Mouse (Mus musculus) heart, embryonic 15.5 days (tissue): ENCODE data around the gene 4930539E08Rik. TPM values are rescaled to one million over a fixed set of nuclear protein-coding genes. Genes with fewer than 3 reads are reported as not detected.

Experiments
- ATAC-seq: fragments of 200-750 bp; cut with Nextera tagmentation; replicated peaks from 2 replicates; pipeline ENCODE4 v1.8.0; 2017; ENCODE audit warnings: low read depth, moderate TSS enrichment; ENCODE audit not compliant: insufficient number of reproducible peaks, insufficient read depth, low FRiP score
- H3K27ac ChIP-seq: fragments of 300-500 bp; sonication (generic); 2 replicates; pipeline ENCODE4 v1.5.1; 2015; ENCODE audit warnings: mild to moderate bottlenecking, inconsistent platforms
- H3K27me3 ChIP-seq: fragments of 300-500 bp; sonication (generic); 2 replicates; pipeline ENCODE4 v1.6.1; 2015; ENCODE audit warnings: inconsistent platforms
- H3K36me3 ChIP-seq: fragments of 300-500 bp; sonication (generic); 2 replicates; pipeline ENCODE4 v1.6.1; 2015; ENCODE audit warnings: mild to moderate bottlenecking, inconsistent platforms
- H3K4me1 ChIP-seq: fragments of 300-500 bp; sonication (generic); replicated peaks from 2 replicates; pipeline ENCODE4 v1.6.1; 2015; ENCODE audit warnings: inconsistent platforms
- H3K4me2 ChIP-seq: fragments of 300-500 bp; sonication (generic); 2 replicates; pipeline ENCODE4 v1.6.1; 2015; ENCODE audit warnings: inconsistent platforms, mild to moderate bottlenecking, moderate library complexity
- H3K4me3 ChIP-seq: fragments of 300-500 bp; sonication (generic); 2 replicates; pipeline ENCODE4 v1.5.1; 2015; ENCODE audit warnings: mild to moderate bottlenecking, inconsistent platforms
- H3K9ac ChIP-seq: fragments of 300-500 bp; sonication (generic); 2 replicates; pipeline ENCODE4 v1.6.1; 2015; ENCODE audit warnings: mild to moderate bottlenecking, inconsistent platforms
- H3K9me3 ChIP-seq: fragments of 300-500 bp; sonication (generic); replicated peaks from 2 replicates; pipeline ENCODE4 v1.6.1; 2016; ENCODE audit warnings: inconsistent platforms
- WGBS: fragments of 180-500 bp; shearing (Covaris S2); methylation state at CpG from one replicate; pipeline ENCODE4 v1.1.7; 2015; ENCODE audit warnings: mixed read lengths; 5-methylcytosine and 5-hydroxymethylcytosine counted together
- polyA plus RNA-seq: library from polyadenylated mRNA; unstranded; fragments of >200 nt; fragmentation: Nextera tagmentation; extraction: Ambion mirVana; gene quantifications from 2 replicates; pipeline ENCODE4 v1.2.1, GENCODE M21; 2015

4930539E08Rik gene
- polyA plus RNA-seq, 1 experiment from 2014 or later, result 0.04 TPM

DNA sequence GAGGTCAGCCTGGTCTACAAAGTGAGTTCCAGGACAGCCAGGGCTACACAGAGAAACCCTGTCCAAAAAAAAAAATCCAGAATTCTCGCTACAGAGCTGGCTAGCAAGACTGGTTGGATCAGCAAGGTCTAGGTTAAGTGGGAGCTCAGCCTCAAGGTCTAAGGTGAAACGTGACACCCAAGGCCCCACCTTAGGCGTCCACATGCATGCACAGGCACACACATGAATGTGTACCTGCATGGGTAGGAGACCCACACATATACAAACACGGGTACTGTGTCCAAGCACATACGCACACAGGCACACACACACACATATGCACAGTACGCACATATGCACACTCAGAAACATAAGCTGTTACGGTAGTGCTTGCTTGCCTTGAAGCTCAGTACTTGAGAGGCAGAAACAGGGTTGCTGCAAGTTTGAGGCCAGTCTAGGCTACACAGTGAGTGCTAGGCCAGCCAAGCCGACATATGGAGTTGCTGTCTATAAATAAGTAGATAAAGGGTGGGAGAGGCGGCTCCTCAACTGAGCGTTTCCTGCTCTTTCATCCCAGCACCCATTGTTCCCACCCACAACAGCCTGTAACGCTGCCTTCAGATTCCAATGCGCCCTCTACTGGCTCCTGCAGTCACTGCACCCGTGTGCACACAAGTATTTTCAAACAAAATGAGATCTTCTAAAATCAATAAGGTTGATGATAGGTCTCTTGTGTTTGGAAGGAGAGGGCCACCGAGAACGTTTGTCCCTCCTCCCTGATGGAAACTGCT, 11.9 kb upstream of the 4930539E08Rik start:
- no peaks in the 10 kb centered on the region for H3K36me3 ChIP-seq
- H3K4me2 ChIP-seq, result no peak overlapping the region
- peaks cover 21% of the 10 kb centered on the region for H3K4me1 ChIP-seq
- no peak overlapping the region for H3K9ac ChIP-seq
- ATAC-seq, result no peak
- no peak overlapping the region; the same call in 1 of the 2 replicates for H3K27ac ChIP-seq
- no peak overlapping the region for H3K4me3 ChIP-seq
- H3K27me3 ChIP-seq, result no peaks in the 10 kb centered on the region
- WGBS, result 42% methylated on average over 15 of the region's 15 CpGs
- H3K9me3 ChIP-seq, result no peaks in the 10 kb centered on the region

DNA sequence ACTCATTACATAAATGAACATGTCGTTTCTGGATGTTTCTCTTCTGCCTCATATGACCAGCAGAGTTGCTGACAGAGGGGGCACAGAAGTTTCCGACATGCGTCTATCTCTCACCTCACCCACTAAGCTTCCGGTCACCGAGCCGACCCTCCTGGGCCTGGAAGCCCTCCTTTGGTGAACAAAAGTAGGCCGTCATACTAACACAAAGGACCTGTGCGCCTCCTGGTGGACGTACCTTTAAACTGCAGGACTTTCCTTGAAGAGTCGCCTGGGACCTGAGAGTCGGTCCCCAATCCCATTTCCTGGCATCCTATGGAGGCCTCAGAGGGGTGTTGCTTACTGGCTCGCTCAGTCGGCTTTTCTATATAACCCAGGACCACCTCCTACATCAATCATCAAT, 11.3 kb upstream of the 4930539E08Rik start:
- H3K4me2 ChIP-seq, result no peak overlapping the region
- no peaks in the 10 kb centered on the region for H3K27me3 ChIP-seq
- no peaks in the 10 kb centered on the region for H3K36me3 ChIP-seq
- no peak overlapping the region; the same call in 1 of the 2 replicates for H3K27ac ChIP-seq
- H3K4me1 ChIP-seq, result peaks cover 17% of the 10 kb centered on the region
- no peak for ATAC-seq
- H3K9ac ChIP-seq, result no peak overlapping the region
- no peak overlapping the region for H3K4me3 ChIP-seq
- H3K9me3 ChIP-seq, result no peaks in the 10 kb centered on the region
- 7% methylated on average over 13 of the region's 13 CpGs for WGBS

DNA sequence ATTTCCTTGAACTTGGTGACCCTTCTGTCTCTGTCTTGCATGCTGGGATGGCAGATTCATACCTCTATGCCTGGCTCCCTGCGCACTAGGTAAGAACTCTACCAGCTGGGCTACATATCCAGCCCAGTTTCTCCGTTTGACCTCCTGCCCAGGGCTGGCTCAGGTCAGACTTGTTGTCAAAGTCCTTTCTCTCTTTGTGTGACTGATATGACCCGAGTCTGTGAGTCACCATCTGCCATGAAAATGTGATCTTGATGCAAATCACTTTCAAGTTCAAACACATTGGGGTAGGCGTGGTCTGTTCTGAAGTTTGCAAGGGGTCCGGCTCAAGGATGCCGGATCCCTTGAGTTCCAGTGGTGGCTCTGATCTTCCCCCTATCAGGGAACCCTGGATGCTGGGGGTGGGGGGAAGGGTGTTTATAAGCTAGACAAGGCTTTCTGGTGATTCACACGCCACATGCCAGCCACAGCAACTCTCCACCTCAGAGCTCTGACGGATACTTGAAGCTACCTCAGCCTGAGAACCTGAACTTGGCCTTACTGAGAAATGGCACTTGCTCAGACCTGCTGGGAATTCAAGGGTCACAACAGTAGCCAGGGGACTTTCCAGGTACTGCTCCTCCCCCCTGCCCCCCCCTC, 10.0 kb upstream of the 4930539E08Rik start:
- 79% methylated on average over 8 of the region's 8 CpGs for WGBS
- no peak for ATAC-seq
- no peaks in the 10 kb centered on the region for H3K9me3 ChIP-seq

DNA sequence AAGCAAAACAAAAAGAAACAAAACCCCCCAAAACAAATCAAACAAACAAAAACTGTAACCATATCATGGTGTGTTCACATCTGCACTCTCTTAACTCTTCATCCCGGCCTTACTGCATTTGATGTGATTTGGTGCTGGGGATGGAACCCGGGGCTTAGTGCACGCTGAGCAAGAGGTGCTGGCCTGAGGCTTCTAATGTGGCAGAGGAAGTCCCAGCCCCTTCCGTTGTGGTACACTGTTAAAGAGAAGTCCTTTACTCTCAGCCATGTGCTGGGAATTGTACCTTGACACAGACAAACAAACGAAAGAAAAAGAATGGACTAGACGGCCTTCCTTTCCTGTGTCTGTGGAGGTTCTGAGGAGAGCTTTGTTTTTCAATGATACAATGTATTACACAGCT, 7.0 kb upstream of the 4930539E08Rik start:
- Histone ChIP-seq H3K4me3 (no peak overlapping the region), H3K27ac (no peak overlapping the region), H3K4me2 (no peak overlapping the region), H3K4me1 (peaks cover 8% of the 10 kb centered on the region; the same call in 1 of the 2 replicates), H3K9me3 (no peaks in the 10 kb centered on the region), H3K27me3 (no peaks in the 10 kb centered on the region), H3K9ac (no peak overlapping the region), H3K36me3 (no peaks in the 10 kb centered on the region)
- ATAC-seq, result no peak
- WGBS, result 59% methylated on average over 6 of the region's 6 CpGs

More for the DNA sequence above, 10.0 kb upstream of the 4930539E08Rik start:
- Histone ChIP-seq H3K36me3 (no peaks in the 10 kb centered on the region), H3K4me1 (peaks cover 13% of the 10 kb centered on the region), H3K9ac (no peak overlapping the region), H3K27me3 (no peaks in the 10 kb centered on the region), H3K4me3 (no peak overlapping the region), H3K4me2 (no peak overlapping the region), H3K27ac (no peak overlapping the region)

DNA sequence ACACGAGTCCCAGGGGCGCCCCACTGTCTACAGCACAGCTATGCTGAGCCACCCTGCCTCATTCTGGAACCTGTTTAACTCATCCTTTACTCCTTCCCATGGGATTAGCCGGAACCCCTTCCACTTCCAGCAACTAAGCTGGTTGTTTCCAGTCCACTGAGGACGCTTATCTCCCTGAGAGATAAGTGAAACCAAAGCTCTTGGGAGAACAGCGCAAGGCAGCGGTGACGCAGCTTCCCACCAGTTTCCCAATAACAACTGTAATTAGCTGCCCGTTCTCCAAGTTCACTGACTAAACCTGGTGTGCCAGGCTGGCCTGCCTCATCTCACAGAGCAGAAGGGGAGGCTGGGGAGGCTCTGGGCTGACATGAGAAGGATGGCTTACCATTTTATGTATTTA, 6.0 kb upstream of the 4930539E08Rik start:
- Histone ChIP-seq H3K4me3 (no peak overlapping the region), H3K4me2 (peak overlapping the region; percentile 32; the same call in 1 of the 2 replicates), H3K27me3 (no peaks in the 10 kb centered on the region), H3K9me3 (no peaks in the 10 kb centered on the region), H3K9ac (no peak overlapping the region), H3K36me3 (no peaks in the 10 kb centered on the region), H3K4me1 (peaks cover 5% of the 10 kb centered on the region; the same call in 1 of the 2 replicates), H3K27ac (no peak overlapping the region)
- 25% methylated on average over 8 of the region's 8 CpGs for WGBS
- no peak for ATAC-seq

DNA sequence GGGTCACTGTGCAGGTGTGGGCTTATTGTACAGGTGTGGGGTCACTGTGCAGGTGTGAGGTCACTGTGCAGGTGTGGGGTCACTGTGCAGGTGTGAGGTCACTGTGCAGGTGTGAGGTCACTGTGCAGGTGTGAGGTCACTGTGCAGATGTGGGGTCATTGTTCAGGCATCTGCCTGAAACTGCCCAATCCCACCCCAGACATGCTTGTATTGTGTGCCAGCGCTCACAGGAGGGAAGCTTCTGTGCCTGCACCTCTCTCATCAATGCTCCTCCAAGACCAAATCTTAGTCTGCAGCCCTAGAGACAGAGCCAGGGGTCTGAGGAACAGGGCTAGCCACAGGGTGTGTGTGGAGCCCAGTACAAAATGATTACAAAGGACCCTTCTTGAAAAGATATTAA, 1.4 kb upstream of the 4930539E08Rik start:
- no peak for ATAC-seq
- H3K27ac ChIP-seq, result no peak overlapping the region
- H3K9ac ChIP-seq, result no peak overlapping the region
- no peaks in the 10 kb centered on the region for H3K36me3 ChIP-seq
- H3K4me3 ChIP-seq, result no peak overlapping the region
- 94% methylated on average over 1 of the region's 1 CpGs for WGBS
- H3K9me3 ChIP-seq, result no peaks in the 10 kb centered on the region
- 0 out of 2 replicates have a peak, but pooled peaks cover 5% of the 10 kb centered on the region for H3K4me1 ChIP-seq
- H3K4me2 ChIP-seq, result no peak overlapping the region
- no peaks in the 10 kb centered on the region for H3K27me3 ChIP-seq

DNA sequence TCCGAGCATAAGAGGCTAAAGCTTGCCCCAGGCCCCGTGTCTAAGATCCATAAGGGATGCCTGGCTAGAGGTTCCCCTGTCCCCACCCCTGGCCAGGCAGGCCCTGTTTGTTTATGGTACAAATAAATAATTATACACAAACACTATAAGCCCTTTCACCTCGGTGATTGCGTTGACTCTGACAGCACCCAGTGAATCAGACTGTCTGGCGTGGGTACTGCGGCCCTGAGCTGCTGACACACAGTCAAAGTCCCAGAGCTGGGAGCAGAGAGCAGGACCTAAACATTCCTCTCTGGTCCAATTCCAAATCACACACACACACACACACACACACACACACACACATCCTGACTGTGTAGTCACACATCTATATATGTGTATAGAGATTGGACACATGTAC, 1.2 kb downstream of the 4930539E08Rik start:
- 74% methylated on average over 6 of the region's 6 CpGs for WGBS
- Histone ChIP-seq H3K27ac (no peak overlapping the region), H3K4me1 (peaks cover 5% of the 10 kb centered on the region; the same call in 1 of the 2 replicates), H3K4me2 (no peak overlapping the region), H3K27me3 (no peaks in the 10 kb centered on the region; the same call in 1 of the 2 replicates), H3K36me3 (no peaks in the 10 kb centered on the region), H3K9ac (no peak overlapping the region), H3K4me3 (no peak overlapping the region), H3K9me3 (no peaks in the 10 kb centered on the region)
- no peak for ATAC-seq

DNA sequence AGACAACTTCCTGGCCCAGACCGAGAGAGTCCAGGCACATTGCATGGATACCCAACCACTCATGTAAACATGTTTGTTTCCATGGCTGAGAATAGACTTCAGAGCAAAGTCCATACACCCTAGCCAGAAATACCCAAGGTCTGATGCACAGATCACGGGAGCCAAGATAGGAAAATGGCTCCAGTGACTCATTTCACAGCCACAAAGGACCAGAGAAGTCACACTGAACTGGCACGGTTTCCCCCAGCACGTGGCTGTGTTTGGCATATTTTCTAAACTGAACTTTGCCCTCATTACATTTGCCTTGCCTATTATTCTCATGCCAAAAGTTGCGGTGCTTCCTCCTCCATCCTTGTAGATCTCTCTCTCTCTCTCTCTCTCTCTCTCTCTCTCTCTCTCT, 1.9 kb downstream of the 4930539E08Rik start:
- WGBS, result 56% methylated on average over 5 of the region's 5 CpGs

DNA sequence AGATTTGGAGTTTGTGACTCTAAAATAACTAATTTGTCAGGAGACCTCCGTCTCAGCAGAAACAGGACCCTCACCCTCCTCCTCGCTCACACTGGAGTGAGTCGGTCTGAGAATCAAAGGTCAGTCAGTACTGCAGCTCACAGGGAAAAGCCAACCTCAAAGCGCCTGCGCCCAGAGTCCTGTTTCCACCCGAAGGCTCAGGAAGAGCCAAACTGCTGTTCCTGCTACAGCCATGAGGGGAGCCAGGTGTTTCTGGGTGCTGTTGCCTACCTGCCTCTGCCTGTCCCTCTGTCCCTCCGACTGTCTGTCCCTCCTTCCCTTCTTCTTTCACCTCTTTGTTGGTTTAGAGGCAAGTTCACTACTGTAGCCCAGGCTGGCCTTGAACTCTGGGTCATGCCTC, 5.0 kb downstream of the 4930539E08Rik start:
- 30% methylated on average over 7 of the region's 7 CpGs for WGBS
- no peaks in the 10 kb centered on the region for H3K9me3 ChIP-seq
- H3K4me2 ChIP-seq, result no peak overlapping the region
- ATAC-seq, result no peak
- peaks cover 3% of the 10 kb centered on the region; the same call in 1 of the 2 replicates for H3K27me3 ChIP-seq
- peaks cover 7% of the 10 kb centered on the region; the same call in 1 of the 2 replicates for H3K4me1 ChIP-seq
- H3K27ac ChIP-seq, result no peak overlapping the region
- H3K36me3 ChIP-seq, result no peaks in the 10 kb centered on the region
- H3K4me3 ChIP-seq, result no peak overlapping the region
- no peak overlapping the region for H3K9ac ChIP-seq

More for the DNA sequence above, 1.9 kb downstream of the 4930539E08Rik start:
- Histone ChIP-seq H3K4me1 (peaks cover 5% of the 10 kb centered on the region; the same call in 1 of the 2 replicates), H3K27me3 (no peaks in the 10 kb centered on the region; the same call in 1 of the 2 replicates), H3K27ac (no peak overlapping the region), H3K36me3 (no peaks in the 10 kb centered on the region), H3K4me2 (no peak overlapping the region), H3K9me3 (no peaks in the 10 kb centered on the region), H3K9ac (no peak overlapping the region), H3K4me3 (no peak overlapping the region)
- ATAC-seq, result no peak

DNA sequence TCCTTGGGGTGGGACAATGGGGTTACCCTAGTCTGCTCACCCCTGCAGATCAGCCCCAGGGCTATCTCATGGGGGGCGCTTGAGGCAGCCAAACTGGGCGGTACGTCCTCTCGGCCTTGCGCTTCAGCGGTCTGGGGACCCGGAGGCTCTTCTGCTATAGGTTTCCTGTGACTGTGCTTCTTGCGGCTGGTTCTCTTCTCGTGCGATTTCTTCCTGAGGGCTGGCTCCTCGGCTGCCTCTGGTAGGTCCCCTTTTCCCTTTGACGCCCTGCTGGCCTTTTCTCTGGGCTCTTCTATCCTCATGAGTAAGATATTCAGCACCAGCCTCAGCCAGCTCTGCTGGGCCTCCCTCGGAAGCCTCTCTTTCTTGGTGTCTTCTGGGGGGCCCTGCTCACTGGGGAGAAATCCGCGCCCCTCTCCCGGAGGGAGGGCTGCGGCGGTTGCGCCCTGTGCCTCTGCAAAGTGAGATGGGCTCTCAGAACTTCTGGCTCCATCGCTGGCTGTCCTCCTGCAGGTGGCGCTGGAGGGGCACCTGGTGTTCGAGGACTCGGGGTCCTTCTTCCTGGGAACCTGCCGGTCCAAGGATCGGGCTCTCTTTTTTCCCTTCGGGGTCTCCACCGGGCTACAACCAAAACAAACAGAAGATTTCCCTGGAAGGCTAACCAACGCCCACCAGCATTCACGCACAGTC, 5.7 kb downstream of the 4930539E08Rik start:
- H3K9ac ChIP-seq, result 0 out of 2 replicates have a peak overlapping the region, but pooled peaks have one; percentile 22
- H3K27ac ChIP-seq, result no peak overlapping the region
- peaks cover 9% of the 10 kb centered on the region for H3K4me1 ChIP-seq

DNA sequence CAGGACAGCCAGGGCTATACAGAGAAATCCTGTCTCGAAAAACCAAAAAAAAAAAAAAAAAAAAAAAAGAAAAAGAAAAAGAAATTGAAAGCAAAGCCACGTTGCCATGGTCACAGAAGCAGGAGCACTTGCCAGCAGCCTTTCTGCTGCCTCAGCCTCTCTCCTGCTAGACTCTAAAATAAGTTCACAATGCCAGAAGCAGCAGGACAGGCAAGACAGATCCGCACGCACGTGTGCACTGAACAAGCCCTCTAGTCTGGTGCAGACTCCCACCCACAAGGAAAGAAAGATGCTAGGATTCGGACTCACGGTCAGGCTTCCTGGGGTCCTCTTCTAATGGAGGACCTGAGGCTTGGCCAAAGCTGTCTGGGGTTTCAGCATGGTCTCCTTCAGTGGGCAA, 7.2 kb downstream of the 4930539E08Rik start:
- peaks cover 9% of the 10 kb centered on the region for H3K4me1 ChIP-seq
- H3K9ac ChIP-seq, result no peak overlapping the region
- ATAC-seq, result no peak
- H3K27ac ChIP-seq, result no peak overlapping the region
- no peak overlapping the region for H3K4me3 ChIP-seq
- no peak overlapping the region for H3K4me2 ChIP-seq
- peaks cover 5% of the 10 kb centered on the region; the same call in 1 of the 2 replicates for H3K27me3 ChIP-seq
- H3K9me3 ChIP-seq, result no peaks in the 10 kb centered on the region
- 74% methylated on average over 7 of the region's 7 CpGs for WGBS
- H3K36me3 ChIP-seq, result no peaks in the 10 kb centered on the region

More for the DNA sequence above, 5.7 kb downstream of the 4930539E08Rik start:
- Histone ChIP-seq H3K9me3 (no peaks in the 10 kb centered on the region), H3K4me2 (peak overlapping the region; percentile 59), H3K36me3 (no peaks in the 10 kb centered on the region), H3K4me3 (peak overlapping the region; percentile 33), H3K27me3 (peaks cover 5% of the 10 kb centered on the region; the same call in 1 of the 2 replicates)
- no peak for ATAC-seq
- 6% methylated on average over 29 of the region's 29 CpGs for WGBS
